Mouse (Mus musculus) bone marrow, adult 2 months (tissue): ENCODE measurements at regions not wholly inside any gene's neighbourhood (a gene's known extent, or its start where the extent isn't known, plus 50 kb on each side); places are given as distances from the start of the nearest gene placed in this dataset.

ENCODE experiments used
- H3K27ac ChIP-seq: fragments of 200-500 bp; 2 replicates; pipeline ENCODE4 v1.5.1; 2012; ENCODE audit warnings: low read depth, mild to moderate bottlenecking, control low read depth, inconsistent platforms, low read length; ENCODE audit not compliant: control insufficient read depth, poor library complexity, insufficient read depth
- H3K4me1 ChIP-seq: fragments of 200-500 bp; 2 replicates; pipeline ENCODE4 v1.6.1; 2011; ENCODE audit warnings: low read length; ENCODE audit not compliant: control insufficient read depth, insufficient read depth
- H3K4me3 ChIP-seq: fragments of 200-500 bp; replicated peaks from 2 replicates; pipeline ENCODE3; 2011; ENCODE audit warnings: mild to moderate bottlenecking, low read depth, low read length, control low read depth; ENCODE audit not compliant: control insufficient read depth
- CTCF ChIP-seq: fragments of 200-500 bp; IDR thresholded peaks from 2 replicates; pipeline ENCODE4 v1.5.1; 2011; ENCODE audit warnings: low read length, control low read depth; ENCODE audit not compliant: control insufficient read depth, insufficient read depth
- POLR2A ChIP-seq: fragments of 200-500 bp; IDR thresholded peaks from 2 replicates; pipeline ENCODE4 v1.6.1; 2011; ENCODE audit warnings: low read depth, mild to moderate bottlenecking, control low read depth, low read length, borderline replicate concordance; ENCODE audit not compliant: control insufficient read depth
- WGBS: fragments of 180-500 bp; shearing (Covaris S2); methylation state at CpG from one replicate; pipeline ENCODE4 v1.1.7; 2018; 5-methylcytosine and 5-hydroxymethylcytosine counted together

DNA sequence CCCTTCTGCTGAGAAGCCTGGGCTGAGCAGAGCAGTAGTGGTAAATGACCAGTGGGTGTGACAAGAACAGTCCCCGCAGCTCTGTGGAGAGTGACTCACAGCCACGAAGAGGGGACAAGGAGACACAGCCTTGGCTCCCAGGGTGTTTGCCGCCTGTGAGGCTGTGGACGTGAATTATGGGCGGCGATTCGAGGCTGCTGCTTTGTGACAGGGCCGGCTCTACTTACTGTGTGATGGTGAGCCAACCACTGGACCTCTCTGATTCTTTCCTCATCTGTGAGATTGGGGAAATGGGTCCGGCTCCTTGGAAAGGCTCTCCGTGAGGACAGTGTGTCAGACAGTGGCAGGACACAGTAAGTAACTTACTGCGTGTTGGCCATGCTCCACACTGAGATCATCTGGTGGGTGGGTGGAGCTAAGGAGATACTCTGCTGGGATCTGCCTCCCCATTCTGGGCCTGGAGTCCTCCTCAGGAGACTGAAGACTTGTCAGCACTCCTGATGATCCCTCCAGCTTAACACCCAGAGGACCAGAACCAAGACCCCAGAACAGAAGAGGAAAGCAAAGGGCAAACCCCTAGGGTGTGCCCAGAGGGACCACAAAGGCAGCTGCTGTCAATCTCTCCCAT is 233.3 kb upstream of the Tle3 start:
- no peak for TF ChIP-seq POLR2A
- no peak for TF ChIP-seq CTCF
- H3K4me1 ChIP-seq: peaks cover 1% of the 10 kb centered on the region; the same call in 1 of the 2 replicates
- WGBS: 80% methylated on average over 11 of the region's 11 CpGs
- no peak overlapping the region for H3K27ac ChIP-seq
- no peak overlapping the region for H3K4me3 ChIP-seq

- no peak overlapping the region for H3K4me3 ChIP-seq
- H3K4me1 ChIP-seq: no peaks in the 10 kb centered on the region
- 80% methylated on average over 6 of the region's 6 CpGs for WGBS
- no peak for TF ChIP-seq CTCF
- no peak for TF ChIP-seq POLR2A
- H3K27ac ChIP-seq: no peak overlapping the region
Measured at GRCm38 (mm10) chr9:61143101-61143500, 229.1 kb upstream of the Tle3 start.

DNA sequence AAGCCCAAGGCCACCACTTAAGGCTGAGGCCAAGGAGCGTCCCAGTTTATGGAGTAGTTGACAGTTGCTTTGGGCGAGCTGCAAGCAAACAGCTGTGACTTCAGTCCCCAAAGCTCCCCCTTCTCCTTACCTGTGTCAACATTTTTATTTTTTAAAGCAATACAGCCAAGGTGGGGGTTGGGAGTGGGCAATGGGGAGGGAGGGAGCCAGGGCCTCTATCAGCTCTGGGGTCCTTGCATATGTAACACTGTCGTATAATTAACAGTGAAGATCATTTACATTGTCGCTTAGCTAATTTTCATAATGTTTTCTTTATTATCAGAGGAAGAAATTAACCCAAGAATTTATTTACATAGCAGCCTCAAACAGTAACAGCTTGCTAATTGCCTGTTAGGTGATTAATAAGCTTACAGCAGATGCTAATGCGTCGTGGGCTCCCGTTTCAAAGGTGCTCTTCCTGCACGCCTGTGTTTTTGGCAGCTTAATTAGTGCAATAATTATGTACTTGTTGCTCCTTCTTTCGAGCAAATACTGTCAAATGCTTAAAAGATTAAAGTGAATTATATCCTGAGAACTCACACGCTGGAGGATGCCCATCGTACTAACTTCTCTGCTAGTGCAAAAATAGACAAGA is 227.4 kb upstream of the Tle3 start:
- no peak overlapping the region for H3K4me3 ChIP-seq
- no peaks in the 10 kb centered on the region for H3K4me1 ChIP-seq
- 85% methylated on average over 11 of the region's 11 CpGs for WGBS
- TF ChIP-seq CTCF (no peak), POLR2A (no peak)
- H3K27ac ChIP-seq: no peak overlapping the region

- TF ChIP-seq POLR2A: no peak
- TF ChIP-seq CTCF: no peak
- H3K4me1 ChIP-seq: no peaks in the 10 kb centered on the region
- no peak overlapping the region for H3K4me3 ChIP-seq
- 85% methylated on average over 8 of the region's 8 CpGs for WGBS
- H3K27ac ChIP-seq: no peak overlapping the region
Measured at GRCm38 (mm10) chr9:61145738-61146137, 226.4 kb upstream of the Tle3 start.

DNA sequence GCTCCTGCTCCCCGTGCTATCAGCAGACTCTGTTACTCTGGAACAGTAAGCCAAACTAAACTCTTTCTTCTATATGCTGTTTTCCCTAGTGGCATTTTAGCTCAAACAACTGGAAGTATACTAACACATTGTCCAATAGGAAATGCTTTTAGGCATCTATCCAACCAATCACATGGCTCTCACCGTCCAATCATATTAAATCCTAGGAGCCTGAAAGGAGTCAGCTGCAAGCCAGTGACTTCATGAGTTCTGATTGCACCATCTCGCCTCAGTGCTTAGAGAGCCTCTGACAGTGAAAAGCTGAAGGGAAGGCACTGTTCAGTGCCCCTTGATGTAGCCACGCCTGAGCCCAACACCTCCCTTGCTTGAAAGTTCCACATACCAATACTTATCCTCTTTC is 221.0 kb upstream of the Tle3 start:
- Histone ChIP-seq H3K4me3 (no peak overlapping the region), H3K27ac (no peak overlapping the region), H3K4me1 (no peaks in the 10 kb centered on the region)
- WGBS: 77% methylated on average over 4 of the region's 4 CpGs
- no peak for TF ChIP-seq CTCF
- TF ChIP-seq POLR2A: no peak

GRCm38 (mm10) chr9:61151901-61152337 is 220.2 kb upstream of the Tle3 start:
- no peaks in the 10 kb centered on the region for H3K4me1 ChIP-seq
- TF ChIP-seq POLR2A (no peak), CTCF (no peak)
- H3K27ac ChIP-seq: no peak overlapping the region
- H3K4me3 ChIP-seq: no peak overlapping the region
- whole genome bisulfite sequencing: 73% methylated on average over 12 of the region's 12 CpGs

GRCm38 (mm10) chr9:61154721-61155120 is 217.4 kb upstream of the Tle3 start:
- TF ChIP-seq POLR2A (no peak), CTCF (no peak)
- H3K27ac ChIP-seq: no peak overlapping the region
- WGBS: 81% methylated on average over 6 of the region's 6 CpGs
- no peak overlapping the region for H3K4me3 ChIP-seq
- H3K4me1 ChIP-seq: no peaks in the 10 kb centered on the region

DNA sequence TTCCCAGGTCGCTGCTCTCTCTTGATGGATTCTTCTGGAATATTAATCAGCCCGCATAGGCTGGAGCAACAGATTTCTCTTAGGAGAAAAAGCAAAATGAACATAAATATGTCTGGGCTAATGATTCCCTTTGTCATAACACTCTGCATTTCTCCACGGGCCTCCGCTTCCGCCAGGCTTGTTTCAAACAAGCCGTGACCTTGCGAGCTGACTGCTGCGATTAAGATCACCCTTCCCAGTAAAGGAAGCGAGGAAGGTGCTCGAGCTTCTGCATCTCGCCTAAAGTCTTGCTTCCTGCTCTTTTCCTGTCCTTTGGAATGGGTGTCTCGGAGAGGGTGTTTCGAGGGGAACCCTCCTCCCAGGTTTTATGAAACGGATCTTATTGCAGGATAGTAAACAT is 216.3 kb upstream of the Tle3 start:
- H3K4me3 ChIP-seq: no peak overlapping the region

DNA sequence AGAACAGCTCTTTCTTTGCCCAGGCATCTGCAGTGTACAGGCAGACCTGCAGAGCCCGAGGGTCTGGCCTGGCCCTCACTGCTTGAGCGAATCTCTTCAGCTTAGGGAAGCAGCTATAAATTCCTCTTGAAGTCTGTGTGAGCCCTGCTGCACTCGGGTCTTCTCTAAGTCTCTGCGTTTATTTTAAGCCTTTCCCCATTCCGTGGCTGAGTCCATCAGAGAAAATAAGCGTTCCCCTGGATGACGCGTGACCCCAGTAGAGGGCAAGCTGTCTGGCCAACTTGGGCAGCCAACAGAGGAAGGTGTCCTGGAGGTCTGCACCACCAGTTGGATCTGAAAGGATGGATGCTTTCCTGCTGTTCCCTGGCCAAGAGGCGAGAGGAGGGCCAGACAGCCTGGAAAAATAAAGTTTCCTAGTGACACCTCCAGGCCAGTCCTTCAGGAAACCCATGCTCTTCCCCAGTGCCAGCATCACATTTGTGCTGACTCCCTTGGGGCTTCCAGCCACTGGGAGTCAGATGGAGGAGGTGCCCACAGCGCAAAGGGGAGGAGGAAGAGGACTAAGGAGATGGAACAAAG is 213.9 kb upstream of the Tle3 start:
- H3K4me3 ChIP-seq: no peak overlapping the region
- no peak overlapping the region for H3K27ac ChIP-seq
- TF ChIP-seq CTCF (no peak), POLR2A (no peak)
- H3K4me1 ChIP-seq: no peaks in the 10 kb centered on the region
- WGBS: 74% methylated on average over 10 of the region's 10 CpGs

More for the DNA sequence above, 216.3 kb upstream of the Tle3 start:
- Histone ChIP-seq H3K27ac (no peak overlapping the region), H3K4me1 (no peaks in the 10 kb centered on the region)
- 77% methylated on average over 14 of the region's 14 CpGs for WGBS
- TF ChIP-seq POLR2A (no peak), CTCF (no peak)
